Mouse (Mus musculus) midbrain, embryonic 12.5 days (tissue): ENCODE results near the gene H1f0. TPM values are rescaled to one million over a fixed set of nuclear protein-coding genes. Genes with fewer than 3 reads are reported as not detected.
A peak's percentile ranks its signal among the peaks of the same experiment; 100 is the strongest.

Source experiments
- ATAC-seq: fragments of 200-750 bp; cut with Nextera tagmentation; 2 replicates; pipeline ENCODE4 v1.8.0; 2017; ENCODE audit warnings: low read depth, moderate TSS enrichment, moderate library complexity; ENCODE audit not compliant: low FRiP score
- H3K27ac ChIP-seq: fragments of 300-500 bp; sonication (generic); replicated peaks from 2 replicates; pipeline ENCODE4 v1.5.1; 2016; ENCODE audit warnings: mild to moderate bottlenecking
- H3K27me3 ChIP-seq: fragments of 300-500 bp; sonication (generic); 2 replicates; pipeline ENCODE4 v1.6.1; 2016; ENCODE audit warnings: mild to moderate bottlenecking
- H3K36me3 ChIP-seq: fragments of 300-500 bp; sonication (generic); 2 replicates; pipeline ENCODE4 v1.6.1; 2016
- H3K4me1 ChIP-seq: fragments of 300-500 bp; sonication (generic); 2 replicates; pipeline ENCODE4 v1.6.1; 2016
- H3K4me2 ChIP-seq: fragments of 300-500 bp; sonication (generic); replicated peaks from 2 replicates; pipeline ENCODE4 v1.6.1; 2016; ENCODE audit warnings: mild to moderate bottlenecking, moderate library complexity
- H3K4me3 ChIP-seq: fragments of 300-500 bp; sonication (generic); 2 replicates; pipeline ENCODE4 v1.5.1; 2016; ENCODE audit warnings: mild to moderate bottlenecking
- H3K9ac ChIP-seq: fragments of 300-500 bp; sonication (generic); replicated peaks from 2 replicates; pipeline ENCODE4 v1.6.1; 2016; ENCODE audit warnings: mild to moderate bottlenecking, moderate library complexity
- H3K9me3 ChIP-seq: fragments of 300-500 bp; sonication (generic); 2 replicates; pipeline ENCODE4 v1.6.1; 2016; ENCODE audit warnings: mild to moderate bottlenecking
- WGBS: fragments of 180-500 bp; shearing (Covaris S2); methylation state at CpG from one replicate; pipeline ENCODE4 v1.1.7; 2016; 5-methylcytosine and 5-hydroxymethylcytosine counted together
- polyA plus RNA-seq: library from polyadenylated mRNA; unstranded; fragments of >200 nt; fragmentation: Nextera tagmentation; extraction: Ambion mirVana; gene quantifications from 2 replicates; pipeline ENCODE4 v1.2.1, GENCODE M21; 2016

The H1f0 gene
- 547 and 575 TPM in 2 replicates for polyA plus RNA-seq

GRCm38 (mm10) chr15:79028237-79028738 is at the start of gene H1f0:
Gene H1f0, plus strand, starts transcription at chr15:79028450.
- ATAC-seq, result peak; percentile 78
- H3K9ac ChIP-seq, result peak within 1 kb of the TSS; percentile 99
- no peaks in the 10 kb centered on the region for H3K9me3 ChIP-seq
- peaks cover 24% of the 10 kb centered on the region; the same call in 1 of the 2 replicates for H3K27me3 ChIP-seq
- peaks cover 50% of the 10 kb centered on the region for H3K4me1 ChIP-seq
- peak within 1 kb of the TSS; percentile 76 for H3K4me3 ChIP-seq
- peak within 1 kb of the TSS; percentile 95 for H3K27ac ChIP-seq
- H3K36me3 ChIP-seq, result no peaks in the 10 kb centered on the region
- H3K4me2 ChIP-seq, result peak within 1 kb of the TSS; percentile 98
- WGBS, result under 1% methylated on average over 55 of the region's 58 CpGs

- Histone ChIP-seq H3K4me1 (peaks cover 18% of the 10 kb centered on the region), H3K4me2 (no peak overlapping the region), H3K27me3 (no peaks in the 10 kb centered on the region; the same call in 1 of the 2 replicates), H3K36me3 (0 out of 2 replicates have a peak, but pooled peaks cover 6% of the 10 kb centered on the region), H3K4me3 (no peak overlapping the region), H3K9ac (no peak overlapping the region), H3K9me3 (no peaks in the 10 kb centered on the region), H3K27ac (no peak overlapping the region)
- no peak for ATAC-seq
- 35% methylated on average over 4 of the region's 4 CpGs for WGBS
Observed at GRCm38 (mm10) chr15:78978875-78979274, 49.4 kb upstream of the H1f0 start.

- no peak overlapping the region for H3K4me3 ChIP-seq
- no peak overlapping the region for H3K4me2 ChIP-seq
- H3K27me3 ChIP-seq, result no peaks in the 10 kb centered on the region; the same call in 1 of the 2 replicates
- WGBS, result 90% methylated on average over 4 of the region's 4 CpGs
- no peak overlapping the region for H3K9ac ChIP-seq
- H3K36me3 ChIP-seq, result 0 out of 2 replicates have a peak, but pooled peaks cover 6% of the 10 kb centered on the region
- ATAC-seq, result no peak
- peaks cover 28% of the 10 kb centered on the region for H3K4me1 ChIP-seq
- H3K9me3 ChIP-seq, result no peaks in the 10 kb centered on the region
- no peak overlapping the region for H3K27ac ChIP-seq
Observed at GRCm38 (mm10) chr15:78980084-78980483, 48.2 kb upstream of the H1f0 start.

- Histone ChIP-seq H3K9ac (peak overlapping the region; percentile 77), H3K4me2 (peak overlapping the region; percentile 92), H3K4me1 (peaks cover 30% of the 10 kb centered on the region), H3K9me3 (no peaks in the 10 kb centered on the region), H3K36me3 (peaks cover 2% of the 10 kb centered on the region; the same call in 1 of the 2 replicates), H3K4me3 (peak overlapping the region; percentile 70), H3K27me3 (no peaks in the 10 kb centered on the region), H3K27ac (peak overlapping the region; percentile 61)
- WGBS, result under 1% methylated on average over 45 of the region's 67 CpGs
- peak; percentile 83 for ATAC-seq
Observed at GRCm38 (mm10) chr15:78982658-78983435, 45.4 kb upstream of the H1f0 start.

- Histone ChIP-seq H3K9me3 (no peaks in the 10 kb centered on the region), H3K4me3 (peak overlapping the region; percentile 70), H3K36me3 (peaks cover 10% of the 10 kb centered on the region; the same call in 1 of the 2 replicates), H3K27me3 (no peaks in the 10 kb centered on the region), H3K4me2 (peak overlapping the region; percentile 92), H3K27ac (peak overlapping the region; percentile 61), H3K9ac (peak overlapping the region; percentile 77), H3K4me1 (peaks cover 38% of the 10 kb centered on the region)
- 2% methylated on average over 21 of the region's 21 CpGs for WGBS
- peak; percentile 55 for ATAC-seq
Observed at GRCm38 (mm10) chr15:78983436-78984285, 44.6 kb upstream of the H1f0 start.

- H3K27ac ChIP-seq, result 0 out of 2 replicates have a peak overlapping the region, but pooled peaks have one; percentile 6
- no peaks in the 10 kb centered on the region for H3K27me3 ChIP-seq
- H3K4me1 ChIP-seq, result peaks cover 37% of the 10 kb centered on the region
- no peaks in the 10 kb centered on the region for H3K9me3 ChIP-seq
- 55% methylated on average over 5 of the region's 5 CpGs for WGBS
- peaks cover 16% of the 10 kb centered on the region for H3K36me3 ChIP-seq
- H3K4me3 ChIP-seq, result peak overlapping the region; percentile 70
- peak overlapping the region; percentile 92 for H3K4me2 ChIP-seq
- no peak; the same call in 1 of the 2 replicates for ATAC-seq
- H3K9ac ChIP-seq, result peak overlapping the region; percentile 77; the same call in 1 of the 2 replicates
Observed at GRCm38 (mm10) chr15:78984286-78984778, 43.9 kb upstream of the H1f0 start.

- H3K9ac ChIP-seq, result no peak overlapping the region
- no peak overlapping the region for H3K27ac ChIP-seq
- H3K9me3 ChIP-seq, result no peaks in the 10 kb centered on the region
- H3K4me1 ChIP-seq, result peaks cover 34% of the 10 kb centered on the region
- no peak for ATAC-seq
- peaks cover 39% of the 10 kb centered on the region for H3K36me3 ChIP-seq
- no peaks in the 10 kb centered on the region for H3K27me3 ChIP-seq
- H3K4me2 ChIP-seq, result no peak overlapping the region
- WGBS, result 66% methylated on average over 11 of the region's 11 CpGs
- H3K4me3 ChIP-seq, result no peak overlapping the region
Observed at GRCm38 (mm10) chr15:78986536-78987220, 41.6 kb upstream of the H1f0 start.

- Histone ChIP-seq H3K36me3 (peaks cover 58% of the 10 kb centered on the region), H3K4me2 (no peak overlapping the region), H3K9me3 (no peaks in the 10 kb centered on the region), H3K9ac (no peak overlapping the region), H3K4me3 (no peak overlapping the region), H3K27me3 (no peaks in the 10 kb centered on the region), H3K4me1 (peaks cover 23% of the 10 kb centered on the region), H3K27ac (peak overlapping the region; percentile 35)
- no peak for ATAC-seq
- 77% methylated on average over 14 of the region's 14 CpGs for WGBS
Observed at GRCm38 (mm10) chr15:78988499-78988971, 39.7 kb upstream of the H1f0 start.

GRCm38 (mm10) chr15:78989152-78990092 is 38.8 kb upstream of the H1f0 start:
- Histone ChIP-seq H3K4me2 (no peak overlapping the region), H3K27me3 (no peaks in the 10 kb centered on the region), H3K4me1 (peaks cover 14% of the 10 kb centered on the region), H3K27ac (peak overlapping the region; percentile 35; the same call in 1 of the 2 replicates), H3K9ac (no peak overlapping the region), H3K36me3 (peaks cover 67% of the 10 kb centered on the region), H3K4me3 (no peak overlapping the region), H3K9me3 (no peaks in the 10 kb centered on the region)
- ATAC-seq, result no peak
- WGBS, result 89% methylated on average over 14 of the region's 14 CpGs

- Histone ChIP-seq H3K27ac (no peak overlapping the region), H3K9me3 (no peaks in the 10 kb centered on the region), H3K36me3 (peaks cover 73% of the 10 kb centered on the region), H3K4me3 (no peak overlapping the region), H3K9ac (no peak overlapping the region), H3K4me1 (peaks cover 9% of the 10 kb centered on the region; the same call in 1 of the 2 replicates), H3K27me3 (no peaks in the 10 kb centered on the region), H3K4me2 (no peak overlapping the region)
- ATAC-seq, result no peak
- 91% methylated on average over 9 of the region's 9 CpGs for WGBS
Observed at GRCm38 (mm10) chr15:78990093-78990463, 38.2 kb upstream of the H1f0 start.
